Mouse (Mus musculus) MEL (cell line): ENCODE results near the gene Agr2. TPM values are rescaled to one million over a fixed set of nuclear protein-coding genes. Genes with fewer than 3 reads are reported as not detected.

Source experiments
- DNase-seq: peaks from one replicate; pipeline ENCODE4 v3.0.0; 2011; ENCODE audit warnings: low read depth, low spot score
- H3K27ac ChIP-seq: 2 replicates; pipeline ENCODE4 v1.5.1; 2012; ENCODE audit warnings: low read depth, mild to moderate bottlenecking, control low read depth, low read length, moderate library complexity; ENCODE audit not compliant: control insufficient read depth
- H3K27me3 ChIP-seq, 2 experiments: fragments of 150-350 bp in 1 of 2; sonication (generic) in 1 of 2; 2 replicates each; pipeline ENCODE4 v1.6.1; 2012; ENCODE audit warnings: low read length in 2 of 2, mild to moderate bottlenecking in 2 of 2, improper control_type of control experiment in 1 of 2, moderate library complexity in 1 of 2; ENCODE audit not compliant: insufficient read depth in 2 of 2, control insufficient read depth in 1 of 2
- H3K36me3 ChIP-seq, 2 experiments: 2 replicates each; pipeline ENCODE4 v1.6.1; 2012 to 2014; ENCODE audit warnings: low read length in 2 of 2, improper control_type of control experiment in 1 of 2, inconsistent platforms in 1 of 2, mild to moderate bottlenecking in 1 of 2; ENCODE audit not compliant: insufficient read depth in 2 of 2, control insufficient read depth in 1 of 2
- H3K4me1 ChIP-seq, 2 experiments: fragments of 150-350 bp in 1 of 2; sonication (generic) in 1 of 2; 2 replicates each; pipeline ENCODE4 v1.6.1; 2012; ENCODE audit warnings: low read length in 2 of 2, improper control_type of control experiment in 1 of 2, mild to moderate bottlenecking in 1 of 2; ENCODE audit not compliant: insufficient read depth in 2 of 2, control insufficient read depth in 1 of 2
- H3K4me3 ChIP-seq, 2 experiments: fragments of 150-350 bp in 1 of 2; sonication (generic) in 1 of 2; 2 replicates each; pipeline ENCODE4 v1.5.1; 2012; ENCODE audit warnings: low read depth in 2 of 2, low read length in 2 of 2, mild to moderate bottlenecking in 2 of 2, moderate library complexity in 2 of 2, control low read depth in 1 of 2, improper control_type of control experiment in 1 of 2; ENCODE audit not compliant: control insufficient read depth in 1 of 2, insufficient read depth in 1 of 2
- H3K79me2 ChIP-seq: 2 replicates; pipeline ENCODE4 v1.6.1; 2012; ENCODE audit warnings: mild to moderate bottlenecking, low read length, moderate library complexity; ENCODE audit not compliant: control insufficient read depth, poor library complexity, insufficient read depth
- H3K9ac ChIP-seq: 2 replicates; pipeline ENCODE4 v1.6.1; 2012; ENCODE audit warnings: low read depth, mild to moderate bottlenecking, control low read depth, low read length, moderate library complexity; ENCODE audit not compliant: control insufficient read depth, poor library complexity, severe bottlenecking
- H3K9me3 ChIP-seq: fragments of 150-350 bp; sonication (generic); replicated peaks from 2 replicates; pipeline ENCODE4 v1.6.1; 2012; ENCODE audit warnings: mild to moderate bottlenecking, low read length, improper control_type of control experiment, moderate library complexity; ENCODE audit not compliant: insufficient read depth
- BHLHE40 ChIP-seq: IDR thresholded peaks from 2 replicates; pipeline ENCODE4 v1.6.1; 2012; ENCODE audit warnings: low read depth, mild to moderate bottlenecking, inconsistent platforms, low read length, improper control_type of control experiment, borderline replicate concordance
- CHD1 ChIP-seq: IDR thresholded peaks from 2 replicates; pipeline ENCODE4 v1.6.1; 2012; ENCODE audit warnings: low read depth, mild to moderate bottlenecking, inconsistent platforms, low read length, improper control_type of control experiment
- E2F4 ChIP-seq: IDR thresholded peaks from 2 replicates; pipeline ENCODE4 v1.6.1; 2011; ENCODE audit warnings: low read depth, low read length, improper control_type of control experiment, borderline replicate concordance
- EP300 ChIP-seq, 2 experiments: IDR thresholded peaks; 2 replicates each; pipeline ENCODE4 v1.6.1; 2011; ENCODE audit warnings: improper control_type of control experiment in 2 of 2, low read length in 2 of 2, low read depth in 1 of 2, mild to moderate bottlenecking in 1 of 2
- ETS1 ChIP-seq: IDR thresholded peaks from 2 replicates; pipeline ENCODE4 v1.6.1; 2012; ENCODE audit warnings: low read depth, mild to moderate bottlenecking, inconsistent platforms, low read length, improper control_type of control experiment, moderate library complexity
- GABPA ChIP-seq: IDR thresholded peaks from 2 replicates; pipeline ENCODE4 v1.6.1; 2012; ENCODE audit warnings: low read depth, mild to moderate bottlenecking, inconsistent platforms, low read length, improper control_type of control experiment, moderate library complexity
- GATA1 ChIP-seq: IDR thresholded peaks from 2 replicates; pipeline ENCODE4 v1.6.1; 2011; ENCODE audit warnings: low read depth, low read length, improper control_type of control experiment
- JUND ChIP-seq: IDR thresholded peaks from 2 replicates; pipeline ENCODE4 v1.6.1; 2011; ENCODE audit warnings: low read depth, mild to moderate bottlenecking, improper control_type of control experiment, low read length
- KAT2A ChIP-seq: conservative IDR thresholded peaks from 2 replicates; pipeline ENCODE4 v1.6.1; 2012; ENCODE audit warnings: low read depth, low read length, improper control_type of control experiment, inconsistent platforms
- MAFK ChIP-seq: IDR thresholded peaks from 2 replicates; pipeline ENCODE4 v1.6.1; 2011; ENCODE audit warnings: low read depth, mild to moderate bottlenecking, low read length, improper control_type of control experiment, borderline replicate concordance
- MAX ChIP-seq: IDR thresholded peaks from 2 replicates; pipeline ENCODE4 v1.6.1; 2011; ENCODE audit warnings: low read length, improper control_type of control experiment
- MEF2A ChIP-seq: IDR thresholded peaks from 2 replicates; pipeline ENCODE4 v1.6.1; 2014; ENCODE audit warnings: low read depth, mild to moderate bottlenecking, inconsistent platforms, low read length, improper control_type of control experiment; ENCODE audit not compliant: poor library complexity, insufficient replicate concordance, severe bottlenecking; ENCODE audit errors: extremely low read depth
- MXI1 ChIP-seq: IDR thresholded peaks from 2 replicates; pipeline ENCODE4 v1.6.1; 2011; ENCODE audit warnings: mild to moderate bottlenecking, low read depth, low read length, improper control_type of control experiment
- MYB ChIP-seq: IDR thresholded peaks from 2 replicates; pipeline ENCODE4 v1.6.1; 2011; ENCODE audit warnings: mild to moderate bottlenecking, low read depth, low read length, improper control_type of control experiment
- MYC ChIP-seq: IDR thresholded peaks from 2 replicates; pipeline ENCODE4 v1.6.1; 2011; ENCODE audit warnings: low read depth, mild to moderate bottlenecking, low read length, improper control_type of control experiment, moderate library complexity
- NRF1 ChIP-seq: IDR thresholded peaks from 2 replicates; pipeline ENCODE4 v1.6.1; 2014; ENCODE audit warnings: low read depth, mild to moderate bottlenecking, inconsistent platforms, low read length, improper control_type of control experiment, moderate library complexity; ENCODE audit not compliant: poor library complexity, insufficient read depth, severe bottlenecking
- POLR2A ChIP-seq, 2 experiments: IDR thresholded peaks; 2 replicates each; pipeline ENCODE4 v1.6.1; 2011 to 2012; ENCODE audit warnings: low read length in 2 of 2, mild to moderate bottlenecking in 2 of 2, control low read depth in 1 of 2, improper control_type of control experiment in 1 of 2, low read depth in 1 of 2, moderate library complexity in 1 of 2; ENCODE audit not compliant: control insufficient read depth in 1 of 2, insufficient read depth in 1 of 2, poor library complexity in 1 of 2
- RAD21 ChIP-seq: IDR thresholded peaks from 2 replicates; pipeline ENCODE4 v1.6.1; 2011; ENCODE audit warnings: mild to moderate bottlenecking, low read depth, low read length, improper control_type of control experiment
- SIN3A ChIP-seq: IDR thresholded peaks from 2 replicates; pipeline ENCODE4 v1.6.1; 2012; ENCODE audit warnings: low read length, improper control_type of control experiment, inconsistent platforms
- TAL1 ChIP-seq: IDR thresholded peaks from 2 replicates; pipeline ENCODE4 v1.6.1; 2012; ENCODE audit warnings: mild to moderate bottlenecking, inconsistent platforms, low read length, moderate library complexity, mixed read lengths
- TBP ChIP-seq: IDR thresholded peaks from 2 replicates; pipeline ENCODE4 v1.8.0; 2011; ENCODE audit warnings: low read depth, low read length, improper control_type of control experiment
- TCF12 ChIP-seq: IDR thresholded peaks from 2 replicates; pipeline ENCODE4 v1.6.1; 2014; ENCODE audit warnings: low read depth, mild to moderate bottlenecking, inconsistent platforms, low read length, improper control_type of control experiment, moderate library complexity
- UBTF ChIP-seq: IDR thresholded peaks from 2 replicates; pipeline ENCODE4 v1.6.1; 2012; ENCODE audit warnings: low read depth, mild to moderate bottlenecking, inconsistent platforms, low read length, improper control_type of control experiment, moderate library complexity, borderline replicate concordance; ENCODE audit not compliant: insufficient read depth
- USF1 ChIP-seq: IDR thresholded peaks from 2 replicates; pipeline ENCODE4 v1.6.1; 2014; ENCODE audit warnings: low read depth, mild to moderate bottlenecking, inconsistent platforms, low read length, improper control_type of control experiment, moderate library complexity
- USF2 ChIP-seq, 2 experiments: IDR thresholded peaks; 2 replicates each; pipeline ENCODE4 v1.6.1; 2011 to 2012; ENCODE audit warnings: improper control_type of control experiment in 2 of 2, low read length in 2 of 2, borderline replicate concordance in 1 of 2, inconsistent platforms in 1 of 2, low read depth in 1 of 2, mild to moderate bottlenecking in 1 of 2; ENCODE audit not compliant: insufficient read depth in 1 of 2
- ZC3H11A ChIP-seq: IDR thresholded peaks from 2 replicates; pipeline ENCODE4 v1.6.1; 2012; ENCODE audit warnings: low read depth, mild to moderate bottlenecking, inconsistent platforms, low read length, improper control_type of control experiment
- ZKSCAN1 ChIP-seq: IDR thresholded peaks from 2 replicates; pipeline ENCODE4 v1.6.1; 2012; ENCODE audit warnings: low read depth, mild to moderate bottlenecking, inconsistent platforms, low read length, improper control_type of control experiment, moderate library complexity
- ZMIZ1 ChIP-seq: IDR thresholded peaks from 2 replicates; pipeline ENCODE4 v1.6.1; 2012; ENCODE audit warnings: low read depth, mild to moderate bottlenecking, inconsistent platforms, low read length, improper control_type of control experiment, moderate library complexity
- ZNF384 ChIP-seq: IDR thresholded peaks from 2 replicates; pipeline ENCODE4 v1.6.1; 2012; ENCODE audit warnings: low read depth, mild to moderate bottlenecking, inconsistent platforms, low read length, improper control_type of control experiment
- polyA plus RNA-seq, 2 experiments: library from polyadenylated mRNA; stranded (reverse) in 1 of 2; unstranded in 1 of 2; fragments of >175 nt in 1 of 2; fragments of >200 nt in 1 of 2; gene quantifications; 2 replicates each; pipeline versions ENCODE4 v1.2.1 to v1.2.4; 2012; ENCODE audit warnings: low replicate concordance in 2 of 2, low read depth in 1 of 2; ENCODE audit not compliant: insufficient read length in 2 of 2, insufficient read depth in 1 of 2, missing spikeins in 1 of 2
- total RNA-seq: library from RNA; depleted of rRNA; stranded (reverse); fragments of 300-350 nt; gene quantifications from 2 replicates; pipeline ENCODE4 v1.2.3, GENCODE M21; 2012

Gene Agr2
- total and polyA plus RNA-seq, 3 experiments: not detected

- peaks cover 0 to 11% of the 10 kb centered on the region in 2 experiments; a peak in 2 of 4 replicates for H3K36me3 ChIP-seq
- H3K27me3 ChIP-seq: no peaks in the 10 kb centered on the region
- H3K4me3 ChIP-seq: peak overlapping the region; percentile 91 to 100
- no peak for TF ChIP-seq ZKSCAN1
- peak; percentile 27; the same call in 1 of the 2 replicates for TF ChIP-seq SIN3A
- peak overlapping the region; percentile 17; the same call in 1 of the 2 replicates for H3K27ac ChIP-seq
- peak; percentile 23 for DNase-seq
- H3K9ac ChIP-seq: peak overlapping the region; percentile 37
- H3K4me1 ChIP-seq: peaks cover 7 to 8% of the 10 kb centered on the region in 2 experiments
- H3K79me2 ChIP-seq: peaks cover 1% of the 10 kb centered on the region; the same call in 1 of the 2 replicates
- no peaks in the 10 kb centered on the region for H3K9me3 ChIP-seq
Observed at GRCm38 (mm10) chr12:36040571-36041280, 48.0 kb downstream of the Agr2 start.

GRCm38 (mm10) chr12:36041281-36041589 lies 48.5 kb downstream of the Agr2 start:
- H3K27me3 ChIP-seq: no peaks in the 10 kb centered on the region
- peaks cover 0 to 11% of the 10 kb centered on the region in 2 experiments; a peak in 2 of 4 replicates for H3K36me3 ChIP-seq
- no peaks in the 10 kb centered on the region for H3K9me3 ChIP-seq
- peak overlapping the region; percentile 17; the same call in 1 of the 2 replicates for H3K27ac ChIP-seq
- H3K79me2 ChIP-seq: peaks cover 1% of the 10 kb centered on the region; the same call in 1 of the 2 replicates
- peaks cover 8 to 10% of the 10 kb centered on the region in 2 experiments for H3K4me1 ChIP-seq
- H3K9ac ChIP-seq: peak overlapping the region; percentile 80
- peak; percentile 51 for DNase-seq
- peak overlapping the region; percentile 91 to 100 for H3K4me3 ChIP-seq
- no peak for TF ChIP-seq TAL1
- no peak for TF ChIP-seq MAX
- peak; percentile 36; the same call in 1 of the 2 replicates for TF ChIP-seq GATA1
- no peak for TF ChIP-seq TBP
- no peak for TF ChIP-seq USF1
- no peak for TF ChIP-seq USF2 (IDR thresholded peaks at IDR 0.05; ENCODE audit: borderline replicate concordance in 1 of 2, insufficient read depth in 1 of 2, low read depth in 1 of 2, low read length in 2 of 2)
- TF ChIP-seq MYB: peak; percentile 42; the same call in 1 of the 2 replicates
- TF ChIP-seq RAD21: no peak
- TF ChIP-seq BHLHE40: no peak
- TF ChIP-seq UBTF: no peak
- no peak for TF ChIP-seq KAT2A
- TF ChIP-seq POLR2A (IDR thresholded peaks at IDR 0.05; ENCODE audit: control insufficient read depth in 1 of 2, insufficient read depth in 1 of 2, low read depth in 1 of 2, low read length in 2 of 2, poor library complexity in 1 of 2): no peak
- TF ChIP-seq MAFK: no peak
- no peak for TF ChIP-seq ETS1
- TF ChIP-seq MEF2A: no peak
- no peak for TF ChIP-seq ZKSCAN1
- no peak for TF ChIP-seq GABPA
- no peak for TF ChIP-seq CHD1
- TF ChIP-seq JUND: no peak
- no peak for TF ChIP-seq ZC3H11A
- TF ChIP-seq EP300 (IDR thresholded peaks at IDR 0.05; ENCODE audit: low read depth in 1 of 2, low read length in 2 of 2): peak; percentile 18 to 57; a peak in 3 of 4 replicates
- TF ChIP-seq MXI1: no peak
- TF ChIP-seq ZMIZ1: no peak
- TF ChIP-seq TCF12: no peak
- no peak for TF ChIP-seq NRF1
- no peak for TF ChIP-seq E2F4
- TF ChIP-seq MYC: no peak
- 0 out of 2 replicates have a peak, but pooled peaks have one; percentile 7 for TF ChIP-seq SIN3A
- peak; percentile 74 for TF ChIP-seq ZNF384
